Mouse (Mus musculus) layer of hippocampus, adult 9-10 months (tissue): ENCODE measurements around the gene Paxip1.

ENCODE experiments used
- DNase-seq: peaks from one replicate; pipeline ENCODE4 v3.0.0; 2022; ENCODE audit warnings: low spot score

Gene Paxip1

GRCm38 (mm10) chr5:27724460-27724859 is 67.0 kb downstream of the Paxip1 start:
- DNase-seq, result no peak

DNA sequence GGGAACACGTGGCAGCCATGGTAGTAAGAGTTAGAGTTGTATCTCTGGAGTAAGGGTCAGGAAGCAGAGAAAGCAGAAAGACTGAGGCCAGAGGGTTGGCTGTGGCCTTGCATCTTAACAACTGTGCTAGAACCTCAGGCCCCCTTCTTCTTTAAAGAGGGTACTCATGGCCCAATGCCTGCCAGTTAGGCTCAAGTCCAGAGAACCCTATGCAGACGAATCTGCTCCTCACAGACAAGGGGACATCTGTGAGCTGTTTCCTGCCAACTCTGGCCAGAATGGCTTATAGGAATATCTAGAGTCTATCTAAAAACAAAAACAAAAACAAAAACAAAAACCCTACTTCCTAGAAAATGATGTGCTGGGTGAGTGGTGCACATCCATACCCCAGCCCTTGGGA is 72.2 kb downstream of the Paxip1 start:
- DNase-seq, result no peak

GRCm38 (mm10) chr5:27717301-27717700 is 74.2 kb downstream of the Paxip1 start:
- no peak for DNase-seq

DNA sequence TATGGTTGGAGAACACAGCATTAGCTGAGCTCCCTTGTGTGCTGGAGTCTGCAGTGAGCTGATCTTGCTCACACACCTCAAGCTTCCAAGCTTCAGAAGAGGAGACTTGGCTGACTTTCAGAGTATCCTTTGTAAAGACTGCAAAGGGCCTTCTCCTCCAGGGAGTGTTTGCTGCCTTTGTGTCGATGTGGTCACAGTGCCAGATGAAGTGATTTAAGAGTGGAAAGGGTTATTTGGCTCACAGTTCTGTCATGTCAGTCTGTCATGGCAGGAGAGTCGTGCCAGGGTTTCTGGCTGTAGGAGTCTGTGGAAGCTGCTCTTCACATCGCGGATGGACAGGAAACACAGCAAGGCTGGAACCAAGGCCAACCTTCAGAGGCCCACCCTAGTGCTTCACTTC is 75.5 kb downstream of the Paxip1 start:
- no peak for DNase-seq

- no peak for DNase-seq
Measured at GRCm38 (mm10) chr5:27714356-27714755, 77.1 kb downstream of the Paxip1 start.

DNA sequence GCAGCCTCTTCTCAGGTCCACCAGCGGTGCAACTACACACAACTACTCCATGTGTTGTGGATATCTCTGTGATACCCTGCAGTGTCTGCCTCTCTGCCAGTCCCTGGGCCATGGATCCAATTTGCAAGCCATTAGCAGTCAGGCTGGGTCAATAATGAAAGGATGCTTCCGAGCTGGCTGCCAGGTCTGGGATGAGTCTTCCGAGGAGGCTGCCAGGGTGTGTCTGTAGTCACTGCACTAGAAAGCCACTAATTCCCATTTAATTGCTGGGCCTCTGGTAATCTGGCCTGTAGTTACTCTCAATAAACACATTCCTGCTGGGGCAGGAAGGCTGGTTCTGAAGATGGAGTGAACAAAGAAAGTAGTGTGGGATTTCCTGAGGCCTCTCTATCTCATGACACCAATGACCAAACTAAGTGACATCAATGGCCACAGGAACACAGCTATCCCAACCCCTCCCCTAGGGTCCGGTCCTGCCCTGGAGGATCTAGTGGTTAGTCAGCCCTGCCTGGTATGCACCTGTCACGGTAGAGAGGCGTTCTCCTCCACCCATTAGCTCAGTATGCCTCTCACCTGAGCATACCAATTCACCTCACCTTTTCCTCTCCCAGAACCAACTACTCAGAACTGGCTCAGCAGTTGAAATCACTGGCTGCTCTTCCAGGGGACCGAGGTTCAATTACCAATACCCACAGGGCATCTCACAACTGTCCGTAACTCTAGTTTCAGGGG is 79.9 kb downstream of the Paxip1 start:
- no peak for DNase-seq

- DNase-seq, result no peak
Measured at GRCm38 (mm10) chr5:27708209-27708608, 83.3 kb downstream of the Paxip1 start.

DNA sequence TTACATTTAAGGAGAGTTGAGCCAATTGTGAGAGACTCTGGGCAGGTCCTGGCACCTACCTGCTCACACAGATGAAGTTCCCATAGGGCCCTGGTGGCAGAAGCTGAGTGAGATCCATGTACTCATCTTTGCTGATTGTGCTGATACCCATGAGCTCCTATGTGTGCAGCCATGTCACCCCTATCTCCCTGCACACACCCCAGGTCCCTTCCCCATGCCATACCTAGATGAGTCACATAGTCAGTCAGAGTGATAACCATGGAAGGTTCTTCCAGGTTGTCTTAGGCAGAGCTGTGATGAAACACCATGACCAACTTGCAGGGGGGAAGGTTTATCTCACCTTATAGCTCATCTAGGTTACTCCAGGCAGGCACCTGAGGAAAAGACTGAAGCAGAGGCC is 84.2 kb downstream of the Paxip1 start:
- DNase-seq, result no peak

DNA sequence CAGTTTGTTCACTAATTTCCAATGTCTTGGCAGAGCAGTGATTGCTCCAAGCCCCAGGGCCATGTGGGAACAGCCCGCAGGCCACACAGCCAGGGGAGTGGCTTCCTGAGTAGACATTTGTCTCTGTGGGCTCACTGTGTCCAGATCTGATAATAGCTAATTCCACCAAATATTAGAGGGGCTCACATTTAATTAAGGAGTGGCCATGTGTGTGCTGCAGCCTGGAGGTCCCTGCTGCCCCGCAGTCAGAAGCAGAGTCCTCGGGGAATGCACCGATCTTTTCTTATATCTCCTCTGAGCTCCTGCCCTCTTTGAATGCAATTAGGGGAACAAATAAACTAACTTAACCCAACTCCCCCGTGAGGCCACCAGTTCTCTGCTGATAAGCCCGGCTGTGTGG is 84.9 kb downstream of the Paxip1 start:
- DNase-seq, result no peak

GRCm38 (mm10) chr5:27705020-27705419 is 86.5 kb downstream of the Paxip1 start:
- DNase-seq, result no peak

GRCm38 (mm10) chr5:27702482-27702881 is 89.0 kb downstream of the Paxip1 start:
- no peak for DNase-seq
